Mouse (Mus musculus) hindbrain, postnatal 0 days (tissue): ENCODE measurements at regions not wholly inside any gene's neighbourhood (a gene's known extent, or its start where the extent isn't known, plus 50 kb on each side); places are given as distances from the start of the nearest gene placed in this dataset.

Source experiments
- ATAC-seq: fragments of 200-750 bp; cut with Nextera tagmentation; 2 replicates; pipeline ENCODE4 v1.8.0; 2017; ENCODE audit warnings: mild to moderate bottlenecking, moderate TSS enrichment, moderate library complexity
- DNase-seq: peaks from one replicate; pipeline ENCODE4 v3.0.0-alpha.2; 2015; ENCODE audit warnings: low spot score
- H3K27ac ChIP-seq: fragments of 300-500 bp; sonication (generic); 2 replicates; pipeline ENCODE4 v1.5.1; 2014; ENCODE audit warnings: mild to moderate bottlenecking
- H3K27me3 ChIP-seq: fragments of 300-500 bp; sonication (generic); 2 replicates; pipeline ENCODE4 v1.6.1; 2014; ENCODE audit warnings: low read length, mixed read lengths; ENCODE audit not compliant: insufficient read depth
- H3K36me3 ChIP-seq: fragments of 300-500 bp; sonication (generic); 2 replicates; pipeline ENCODE4 v1.6.1; 2014; ENCODE audit warnings: low read length, mixed read lengths; ENCODE audit not compliant: insufficient read depth
- H3K4me1 ChIP-seq: fragments of 300-500 bp; sonication (generic); 2 replicates; pipeline ENCODE4 v1.6.1; 2014; ENCODE audit warnings: antibody characterized with exemption, low read length, mixed read lengths; ENCODE audit not compliant: insufficient read depth
- H3K4me2 ChIP-seq: fragments of 300-500 bp; sonication (generic); 2 replicates; pipeline ENCODE4 v1.6.1; 2014; ENCODE audit warnings: low read depth, mild to moderate bottlenecking, low read length, moderate library complexity, mixed read lengths
- H3K4me3 ChIP-seq: fragments of 300-500 bp; sonication (generic); 2 replicates; pipeline ENCODE4 v1.5.1; 2014; ENCODE audit warnings: low read length
- H3K9ac ChIP-seq: fragments of 300-500 bp; sonication (generic); replicated peaks from 2 replicates; pipeline ENCODE4 v1.6.1; 2014; ENCODE audit warnings: mild to moderate bottlenecking, low read length, moderate library complexity, mixed read lengths
- H3K9me3 ChIP-seq: fragments of 300-500 bp; sonication (generic); 2 replicates; pipeline ENCODE4 v1.6.1; 2016; ENCODE audit warnings: low read length, mixed read lengths
- CTCF ChIP-seq: IDR thresholded peaks from 2 replicates; pipeline ENCODE4 v1.5.1; 2016; ENCODE audit warnings: antibody characterized with exemption, control low read depth, low read depth
- WGBS: fragments of 180-500 bp; shearing (Covaris S2); extraction: QIAGEN DNeasy Blood & Tissue Kit; methylation state at CpG from one replicate; pipeline ENCODE4 v1.1.7; 2014; 5-methylcytosine and 5-hydroxymethylcytosine counted together

DNA sequence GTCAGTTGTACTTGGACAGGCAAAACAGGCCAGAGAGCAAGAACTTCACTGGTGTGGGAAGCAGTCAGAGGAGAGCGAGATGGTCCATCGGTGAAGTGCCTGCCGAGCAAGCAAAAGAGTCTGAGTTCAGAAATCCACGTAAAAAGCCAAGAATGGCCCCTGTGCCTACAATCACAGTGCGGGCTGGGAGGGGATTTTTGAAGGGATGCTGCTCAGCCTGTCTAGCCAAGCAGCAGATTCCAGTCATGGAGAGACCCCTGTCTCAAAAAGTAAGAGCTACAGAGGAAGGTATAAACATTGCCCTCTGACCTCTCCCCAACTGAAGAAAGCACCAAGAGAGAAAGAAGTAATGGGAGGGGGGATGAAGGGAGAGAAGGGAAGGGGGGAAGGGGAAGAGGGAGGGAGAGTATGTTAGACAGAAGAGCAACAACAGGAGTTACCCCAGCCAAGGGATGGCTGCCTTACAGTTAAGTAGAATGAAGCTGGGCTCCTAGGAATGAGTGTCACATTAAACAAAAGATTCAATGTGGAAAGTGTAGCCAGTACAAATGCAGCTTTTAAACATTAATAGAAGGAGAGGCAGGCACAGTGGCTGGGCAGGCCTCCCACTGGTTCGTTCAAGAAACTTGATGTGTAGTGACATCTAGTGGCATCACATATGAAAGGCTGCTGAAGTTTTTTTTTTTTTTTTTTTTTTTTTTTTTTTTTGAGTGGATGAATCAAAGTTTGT lies 130.2 kb downstream of the Srek1 start:
- H3K4me2 ChIP-seq, result no peak overlapping the region
- ATAC-seq (peak; percentile 53; the same call in 1 of the 2 replicates), DNase-seq (peak; percentile 89)
- H3K9me3 ChIP-seq, result no peaks in the 10 kb centered on the region
- no peak overlapping the region for H3K4me3 ChIP-seq
- no peak overlapping the region for H3K27ac ChIP-seq
- H3K27me3 ChIP-seq, result no peaks in the 10 kb centered on the region
- WGBS, result 40% methylated on average over 6 of the region's 6 CpGs
- H3K36me3 ChIP-seq, result no peaks in the 10 kb centered on the region
- 0 out of 2 replicates have a peak, but pooled peaks cover 3% of the 10 kb centered on the region for H3K4me1 ChIP-seq
- H3K9ac ChIP-seq, result no peak overlapping the region
- peak; percentile 75 for TF ChIP-seq CTCF

DNA sequence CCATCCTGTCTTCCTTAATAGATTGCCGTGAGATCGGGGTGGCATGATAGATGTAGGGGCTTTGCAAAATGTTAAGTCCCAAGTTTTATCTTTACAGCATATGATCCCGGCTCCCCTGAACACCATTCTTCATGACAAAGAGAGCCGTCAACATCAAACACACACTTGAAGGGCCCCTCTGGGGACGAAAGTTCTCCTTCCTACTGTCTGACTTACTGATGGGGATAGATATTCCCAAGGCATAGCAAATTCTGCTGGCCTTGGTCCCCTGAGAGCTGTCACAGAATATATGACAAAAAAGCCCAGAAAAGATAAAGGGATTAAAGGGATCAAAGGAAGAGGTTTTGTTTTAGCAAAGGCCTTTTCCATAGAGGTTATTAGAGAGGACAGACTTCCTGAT lies 130.9 kb downstream of the Srek1 start:
- Histone ChIP-seq H3K4me2 (no peak overlapping the region), H3K9me3 (no peaks in the 10 kb centered on the region), H3K4me3 (no peak overlapping the region), H3K27me3 (no peaks in the 10 kb centered on the region), H3K9ac (no peak overlapping the region), H3K4me1 (0 out of 2 replicates have a peak, but pooled peaks cover 3% of the 10 kb centered on the region), H3K27ac (no peak overlapping the region), H3K36me3 (no peaks in the 10 kb centered on the region)
- TF ChIP-seq CTCF, result no peak
- no peak for ATAC-seq
- WGBS, result 47% methylated on average over 5 of the region's 5 CpGs
- no peak for DNase-seq

DNA sequence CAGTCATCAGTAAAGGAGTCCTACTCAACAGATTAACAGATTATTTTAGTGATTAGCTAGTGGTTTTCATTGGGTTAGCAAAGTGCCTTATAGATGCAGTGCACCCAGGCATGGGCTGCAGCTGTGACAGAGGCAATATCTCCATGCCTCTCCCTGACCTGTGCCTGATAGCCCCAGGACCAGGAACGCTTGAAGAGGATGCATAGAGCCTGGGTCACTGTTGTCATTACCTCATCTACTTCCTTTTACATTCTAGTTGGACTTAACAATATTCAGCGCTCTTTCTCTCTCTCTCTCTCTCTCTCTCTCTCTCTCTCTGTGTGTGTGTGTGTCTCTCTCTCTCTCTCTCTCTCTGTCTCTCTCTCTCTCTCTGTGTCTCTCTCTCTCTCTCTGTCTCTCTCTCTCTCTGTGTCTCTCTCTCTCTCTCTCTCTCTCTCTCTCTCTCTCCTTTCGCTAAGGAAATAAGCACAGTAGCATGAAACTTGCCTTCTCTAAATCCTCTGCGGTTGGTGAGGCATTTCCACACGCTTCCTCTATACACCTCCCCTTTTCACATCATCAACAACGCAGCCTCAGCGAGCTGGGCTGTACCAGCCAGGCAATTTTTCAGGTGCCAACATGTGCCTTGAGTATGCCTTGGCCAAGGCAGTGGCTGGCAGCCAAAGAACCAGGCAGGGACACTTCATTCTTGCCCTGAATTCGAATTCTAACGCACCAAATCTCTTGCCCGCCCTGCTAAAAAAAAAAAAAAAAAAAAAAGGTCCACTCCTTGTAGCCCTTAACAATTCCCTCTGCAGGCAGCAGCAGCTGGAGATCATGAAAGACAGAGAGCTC lies 131.6 kb downstream of the Srek1 start:
- 78% methylated on average over 10 of the region's 10 CpGs for WGBS
- Histone ChIP-seq H3K9ac (no peak overlapping the region), H3K4me3 (no peak overlapping the region), H3K27me3 (no peaks in the 10 kb centered on the region), H3K4me2 (no peak overlapping the region), H3K4me1 (0 out of 2 replicates have a peak, but pooled peaks cover 3% of the 10 kb centered on the region), H3K27ac (no peak overlapping the region), H3K9me3 (no peaks in the 10 kb centered on the region), H3K36me3 (no peaks in the 10 kb centered on the region)
- ATAC-seq, result no peak
- no peak for TF ChIP-seq CTCF
- no peak for DNase-seq

DNA sequence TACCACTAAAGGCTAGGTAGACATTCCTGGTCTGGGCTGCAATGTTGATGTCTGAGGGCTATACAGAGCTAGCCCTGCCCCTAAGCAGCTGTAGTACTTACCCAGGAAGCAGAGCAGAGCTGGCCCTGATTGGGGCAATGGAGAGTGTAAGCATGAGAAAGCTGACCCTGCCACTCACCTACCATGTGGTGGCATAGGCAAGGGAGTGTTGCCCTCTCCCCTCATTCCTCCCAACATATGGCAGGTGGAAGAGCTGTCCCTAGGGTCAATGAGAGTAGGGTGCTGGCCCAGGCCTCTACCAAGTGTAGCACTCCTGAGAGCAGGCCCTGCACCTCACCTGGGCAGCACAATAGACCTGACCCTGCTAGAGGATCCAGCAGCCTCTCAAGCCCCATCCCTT lies 136.4 kb downstream of the Srek1 start:
- no peak overlapping the region for H3K9ac ChIP-seq
- DNase-seq (no peak), ATAC-seq (no peak)
- TF ChIP-seq CTCF, result no peak
- H3K4me1 ChIP-seq, result no peaks in the 10 kb centered on the region
- H3K36me3 ChIP-seq, result no peaks in the 10 kb centered on the region
- no peak overlapping the region for H3K27ac ChIP-seq
- H3K4me3 ChIP-seq, result no peak overlapping the region
- no peak overlapping the region for H3K4me2 ChIP-seq
- no peaks in the 10 kb centered on the region for H3K9me3 ChIP-seq
- no peaks in the 10 kb centered on the region for H3K27me3 ChIP-seq

DNA sequence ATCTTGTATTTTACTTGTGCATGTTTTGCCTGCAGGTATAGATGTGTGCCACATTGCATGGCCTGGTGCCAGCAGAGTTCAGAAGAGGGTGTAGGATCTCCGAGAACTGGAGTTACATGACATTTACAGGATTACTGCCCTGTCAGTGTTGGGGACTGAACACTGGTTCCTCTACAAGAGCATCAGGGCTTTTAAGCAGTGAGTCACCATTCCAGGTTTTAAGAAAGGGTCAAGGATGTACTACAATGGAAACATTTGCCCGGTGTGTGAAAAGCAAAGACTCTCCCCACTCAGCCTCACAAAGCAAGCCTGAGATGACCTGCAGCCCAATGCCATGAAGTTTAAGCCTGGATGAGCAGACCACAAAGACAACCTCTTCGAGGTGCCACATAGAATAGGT lies 137.0 kb downstream of the Srek1 start:
- 88% methylated on average over 3 of the region's 3 CpGs for WGBS
- no peak for DNase-seq
- Histone ChIP-seq H3K36me3 (no peaks in the 10 kb centered on the region), H3K27ac (no peak overlapping the region), H3K4me1 (no peaks in the 10 kb centered on the region), H3K4me3 (no peak overlapping the region), H3K9me3 (no peaks in the 10 kb centered on the region), H3K27me3 (no peaks in the 10 kb centered on the region), H3K4me2 (no peak overlapping the region), H3K9ac (no peak overlapping the region)
- TF ChIP-seq CTCF, result no peak
- ATAC-seq, result no peak

DNA sequence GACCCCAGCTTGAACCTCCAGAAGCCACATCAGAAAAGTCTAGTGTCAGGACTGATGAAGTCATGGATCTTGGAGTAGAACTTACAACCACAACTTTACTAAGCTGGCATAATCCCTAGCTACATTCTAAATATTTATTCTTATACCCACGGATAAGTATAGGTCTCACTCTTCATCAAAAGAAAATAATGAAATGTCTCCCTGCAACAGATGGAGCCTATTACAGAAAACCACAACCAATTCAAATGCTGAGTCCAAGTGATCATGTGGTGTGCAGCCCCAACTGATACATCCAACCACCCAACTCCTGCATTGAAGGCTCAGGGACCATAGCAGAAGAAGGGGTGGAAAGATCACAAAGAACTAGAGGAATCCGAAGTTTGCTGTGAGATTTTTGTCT lies 137.8 kb downstream of the Srek1 start:
- ATAC-seq, result no peak
- Histone ChIP-seq H3K9me3 (no peaks in the 10 kb centered on the region), H3K4me2 (no peak overlapping the region), H3K36me3 (no peaks in the 10 kb centered on the region), H3K27me3 (no peaks in the 10 kb centered on the region), H3K4me1 (no peaks in the 10 kb centered on the region), H3K9ac (no peak overlapping the region), H3K27ac (no peak overlapping the region), H3K4me3 (no peak overlapping the region)
- no peak for TF ChIP-seq CTCF
- 87% methylated on average over 2 of the region's 2 CpGs for WGBS
- DNase-seq, result no peak

DNA sequence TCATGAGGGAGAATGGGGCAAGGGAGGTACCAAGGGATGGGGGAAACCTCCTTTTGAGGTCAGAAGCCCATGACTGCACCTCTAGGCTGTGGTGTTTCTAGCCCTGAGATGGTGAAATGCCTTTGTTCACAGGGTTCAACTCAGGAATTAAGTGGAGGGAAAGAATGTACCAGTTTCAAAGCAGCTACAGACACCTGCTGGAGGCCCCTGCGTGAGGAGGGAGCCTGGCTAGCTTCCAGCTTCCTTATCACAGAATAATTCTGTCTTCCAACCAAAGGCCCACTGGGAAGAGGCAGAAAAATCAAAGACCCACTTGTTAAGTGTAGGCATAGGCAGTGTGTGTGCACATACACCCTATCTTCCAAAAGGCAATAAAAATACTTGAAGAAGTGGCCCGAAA lies 150.6 kb downstream of the Srek1 start:
- 66% methylated on average over 2 of the region's 2 CpGs for WGBS
- no peaks in the 10 kb centered on the region for H3K9me3 ChIP-seq
- no peak for ATAC-seq
- H3K4me2 ChIP-seq, result no peak overlapping the region
- no peaks in the 10 kb centered on the region for H3K36me3 ChIP-seq
- no peak overlapping the region for H3K9ac ChIP-seq
- no peak for DNase-seq
- no peak overlapping the region for H3K27ac ChIP-seq
- no peaks in the 10 kb centered on the region for H3K27me3 ChIP-seq
- no peak overlapping the region for H3K4me3 ChIP-seq
- no peaks in the 10 kb centered on the region for H3K4me1 ChIP-seq
- no peak for TF ChIP-seq CTCF
